Mouse (Mus musculus) Muller cell, postnatal 12 days (primary cell): ENCODE measurements around the gene Ccdc83.

Source experiments
- DNase-seq: peaks from one replicate; pipeline ENCODE4 v3.0.0-alpha.2; 2015; ENCODE audit errors: inconsistent ontology term

The Ccdc83 gene

GRCm38 (mm10) chr7:90265289-90265970 lies at the start of gene Ccdc83:
Ccdc83 (minus strand) TSS chr7:90265777.
- DNase-seq: peak; percentile 89

DNA sequence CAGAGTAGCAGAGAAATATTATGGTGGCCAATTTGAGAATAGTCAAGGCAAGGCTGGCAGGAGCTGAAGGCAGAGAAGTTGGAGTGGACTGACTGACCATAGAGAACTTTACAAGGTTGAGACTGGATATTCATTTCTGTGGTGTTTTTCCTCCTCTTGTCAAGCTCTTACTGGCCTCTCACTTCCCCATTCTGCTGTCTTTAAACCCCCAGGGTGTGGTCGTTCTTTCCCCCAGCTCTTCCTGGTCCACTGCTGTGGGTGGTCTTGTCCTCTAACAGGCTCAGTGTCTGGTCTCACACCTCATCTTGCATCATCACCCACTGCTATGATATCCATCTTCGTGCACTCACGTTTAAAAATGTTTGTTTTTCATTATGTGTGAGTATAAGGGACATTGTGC lies 47.8 kb upstream of the Ccdc83 start:
- no peak for DNase-seq

GRCm38 (mm10) chr7:90312151-90312883 lies 46.7 kb upstream of the Ccdc83 start:
- no peak for DNase-seq

GRCm38 (mm10) chr7:90308003-90308402 lies 42.4 kb upstream of the Ccdc83 start:
- DNase-seq: peak; percentile 43

- DNase-seq: no peak
These were observed 41.4 kb upstream of the Ccdc83 start for GRCm38 (mm10) chr7:90306968-90307367.

DNA sequence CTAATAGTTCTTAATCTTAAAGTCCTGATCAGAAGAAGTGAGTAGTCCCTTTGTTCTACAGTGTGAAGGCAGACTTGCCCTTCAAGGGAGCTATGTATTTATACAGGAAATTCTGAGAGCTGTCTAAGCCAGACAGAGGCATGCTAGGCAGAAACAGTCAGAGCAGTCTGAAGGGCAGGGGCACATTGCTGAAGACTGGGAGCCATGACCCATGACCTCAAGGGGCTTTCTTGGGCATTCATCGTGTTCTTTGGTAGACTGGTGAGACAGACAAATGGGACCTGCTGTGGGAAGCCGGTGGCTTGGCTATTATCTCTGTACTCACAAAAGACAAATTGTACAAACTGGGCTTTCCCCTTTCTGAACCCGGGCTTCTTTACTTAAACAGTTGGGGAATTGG lies 40.5 kb upstream of the Ccdc83 start:
- DNase-seq: peak; percentile 54

- peak; percentile 25 for DNase-seq
These were observed 37.3 kb upstream of the Ccdc83 start for GRCm38 (mm10) chr7:90302647-90303552.

DNA sequence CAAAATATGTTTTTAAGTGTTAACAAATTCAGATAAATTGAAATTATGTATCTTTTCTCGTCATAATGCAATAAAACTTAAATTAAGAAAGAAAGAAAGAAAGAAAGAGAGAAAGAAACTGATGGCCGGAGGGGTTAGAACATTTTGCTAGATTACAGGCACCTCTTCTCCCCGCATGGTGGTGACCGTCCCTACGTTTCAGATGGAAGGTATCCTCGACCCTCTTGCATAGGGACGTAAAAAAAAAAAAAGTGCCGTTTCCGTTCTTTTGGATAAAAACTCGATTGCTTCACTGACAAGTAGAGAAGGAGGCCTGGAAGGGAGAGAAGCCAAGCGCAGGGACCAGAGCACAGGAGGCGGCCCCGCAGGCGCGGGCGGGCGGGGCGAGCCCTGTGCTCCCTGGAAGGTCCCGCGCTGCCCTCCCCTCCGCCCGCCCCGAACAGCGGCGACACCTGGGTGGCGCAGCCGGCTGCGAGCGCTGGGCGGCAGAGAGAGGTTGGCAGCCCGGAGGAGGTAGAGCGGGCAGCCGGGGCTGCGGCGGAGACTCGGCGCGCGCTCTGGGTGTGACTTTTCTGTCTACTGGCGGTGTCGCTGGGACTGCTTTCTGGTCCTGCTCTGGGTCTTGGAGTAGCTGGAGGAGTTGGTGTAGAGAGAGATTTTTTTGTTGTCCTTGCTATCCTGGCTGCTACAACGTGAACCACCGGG lies 36.5 kb upstream of the Ccdc83 start, which contains the start of gene Sytl2:
Gene Sytl2 (plus strand): TSS at position 311 of the 705 bp plus-strand sequence.
- peak; percentile 81 for DNase-seq

- DNase-seq: no peak
These were observed 26.3 kb upstream of the Ccdc83 start for GRCm38 (mm10) chr7:90291885-90292284.

- no peak for DNase-seq
These were observed 19.2 kb upstream of the Ccdc83 start for GRCm38 (mm10) chr7:90284793-90285192.

- no peak for DNase-seq
These were observed 17.2 kb upstream of the Ccdc83 start for GRCm38 (mm10) chr7:90282786-90283185.

- DNase-seq: no peak
These were observed 16.4 kb upstream of the Ccdc83 start for GRCm38 (mm10) chr7:90281759-90282546.

GRCm38 (mm10) chr7:90280878-90281277 lies 15.3 kb upstream of the Ccdc83 start:
- DNase-seq: no peak

GRCm38 (mm10) chr7:90280274-90280875 lies 14.8 kb upstream of the Ccdc83 start:
- DNase-seq: no peak

GRCm38 (mm10) chr7:90279136-90279535 lies 13.6 kb upstream of the Ccdc83 start:
- DNase-seq: no peak

- DNase-seq: no peak
These were observed 12.2 kb upstream of the Ccdc83 start for GRCm38 (mm10) chr7:90277769-90278168.

DNA sequence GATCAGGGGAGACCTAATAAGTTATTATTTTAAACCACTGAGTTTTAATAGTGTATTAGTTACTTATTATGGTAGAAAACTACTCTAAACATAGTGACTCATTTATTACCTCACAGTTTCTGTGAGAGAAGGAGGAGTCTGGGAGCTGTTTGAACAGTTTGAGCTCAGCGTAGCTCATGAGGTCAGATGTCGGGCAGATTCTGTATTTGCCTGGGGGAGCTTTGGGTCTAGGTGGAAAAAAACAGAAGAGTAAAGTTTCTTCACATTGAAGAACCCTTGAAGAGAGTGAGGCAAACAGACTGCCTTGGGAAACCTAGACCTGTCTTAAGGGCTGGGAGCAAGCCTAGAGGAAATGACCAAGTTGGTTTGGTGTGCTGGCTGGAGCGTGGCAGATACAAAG lies 11.7 kb upstream of the Ccdc83 start:
- DNase-seq: no peak

DNA sequence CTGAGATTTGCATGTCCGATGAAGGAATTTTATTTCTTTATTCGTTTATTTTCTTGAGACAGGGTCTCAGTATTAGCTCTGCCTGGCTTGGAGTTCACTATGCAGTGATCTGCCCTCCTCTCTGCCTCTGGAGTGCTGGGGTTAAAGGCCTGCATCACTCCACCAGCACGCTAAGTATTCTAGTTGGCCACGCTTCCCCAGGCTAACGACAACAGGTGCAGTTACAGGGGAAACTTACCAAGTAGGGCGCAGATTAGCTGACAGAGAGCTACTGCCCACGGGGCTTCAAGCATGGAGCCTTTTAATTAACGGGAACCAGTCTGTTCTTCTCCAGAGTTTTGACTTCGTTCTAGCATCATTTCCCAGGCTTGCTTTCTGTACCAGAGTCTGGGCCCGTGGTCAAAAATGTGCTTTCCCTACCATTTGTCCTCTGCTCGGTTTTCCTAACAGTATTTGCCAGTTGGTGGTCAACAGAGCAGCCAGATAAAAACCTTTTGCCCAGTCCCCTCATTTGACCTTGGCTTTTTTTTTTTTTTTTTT lies 9.1 kb upstream of the Ccdc83 start:
- DNase-seq: peak; percentile 61

DNA sequence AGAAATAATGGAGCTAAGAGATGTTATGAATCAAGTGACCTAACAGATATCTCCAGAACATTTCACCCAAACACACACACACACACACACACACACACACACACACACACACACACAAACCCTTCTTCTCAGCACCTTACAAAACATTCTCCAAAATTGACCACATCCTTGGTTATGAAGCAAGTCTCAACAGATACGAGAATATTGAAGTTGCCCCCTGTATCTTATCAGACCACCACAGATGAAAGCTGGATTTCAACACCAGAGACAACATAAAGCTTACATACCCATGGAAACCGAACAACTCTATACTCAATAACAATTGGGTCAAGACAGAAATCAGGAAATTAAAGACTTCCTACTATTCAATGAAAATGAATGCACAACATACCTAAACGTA lies 4.6 kb upstream of the Ccdc83 start:
- no peak for DNase-seq
